Mouse (Mus musculus) left cerebral cortex, adult 9 months (tissue): Measurements from ENCODE around the gene Fcna.

ENCODE experiments used
- DNase-seq, 2 experiments: peaks; one replicate each; pipeline ENCODE4 v3.0.0; 2022; ENCODE audit warnings: low spot score in 2 of 2

Gene Fcna

DNA sequence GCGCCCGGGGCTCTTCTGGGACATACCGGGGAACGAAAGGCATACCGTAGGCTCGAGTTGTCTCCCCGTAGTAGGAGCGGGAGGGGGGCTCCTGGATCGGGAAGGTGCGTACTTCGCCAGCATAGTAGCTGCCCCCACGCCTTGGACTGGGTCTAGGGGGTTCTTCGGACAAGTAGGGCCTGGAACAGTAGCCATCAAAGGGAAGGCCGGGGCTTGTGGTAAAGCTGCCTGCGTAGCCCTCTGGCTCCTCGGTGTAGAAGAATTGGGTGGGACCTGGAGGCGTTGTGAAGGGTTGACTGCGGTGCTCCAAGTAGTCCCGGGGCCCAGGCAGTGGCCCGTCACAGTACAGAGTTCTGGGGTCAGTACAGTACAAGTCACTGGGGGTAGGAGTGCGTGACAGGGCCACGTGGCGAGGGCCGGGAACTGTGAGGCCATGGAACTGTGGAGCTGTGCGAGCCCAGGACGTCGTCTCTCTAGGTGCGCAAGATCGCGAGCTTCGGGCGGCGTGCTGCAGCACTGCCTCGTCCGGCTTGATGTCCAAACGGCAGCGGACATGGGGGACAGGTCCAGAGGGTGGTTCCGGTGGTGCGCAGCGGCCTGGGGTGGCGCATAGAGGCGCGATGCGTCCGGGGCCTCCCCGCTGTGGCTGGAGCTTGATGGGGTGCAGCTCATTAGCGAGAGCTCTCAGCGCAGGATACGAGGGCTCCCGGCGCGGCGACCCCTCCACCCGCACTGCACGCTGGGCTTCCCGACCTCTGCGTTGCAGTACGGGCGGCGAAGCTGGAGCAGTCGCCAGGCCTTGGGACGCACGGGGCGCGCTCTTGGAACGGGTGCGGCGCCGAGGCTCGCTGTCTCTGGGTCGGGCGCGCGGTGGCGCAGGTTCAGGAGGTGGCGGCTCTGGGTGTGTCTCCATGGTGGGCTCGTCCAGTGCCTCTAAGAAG, 48.8 kb downstream of the Fcna start:
- DNase-seq: no peak

DNA sequence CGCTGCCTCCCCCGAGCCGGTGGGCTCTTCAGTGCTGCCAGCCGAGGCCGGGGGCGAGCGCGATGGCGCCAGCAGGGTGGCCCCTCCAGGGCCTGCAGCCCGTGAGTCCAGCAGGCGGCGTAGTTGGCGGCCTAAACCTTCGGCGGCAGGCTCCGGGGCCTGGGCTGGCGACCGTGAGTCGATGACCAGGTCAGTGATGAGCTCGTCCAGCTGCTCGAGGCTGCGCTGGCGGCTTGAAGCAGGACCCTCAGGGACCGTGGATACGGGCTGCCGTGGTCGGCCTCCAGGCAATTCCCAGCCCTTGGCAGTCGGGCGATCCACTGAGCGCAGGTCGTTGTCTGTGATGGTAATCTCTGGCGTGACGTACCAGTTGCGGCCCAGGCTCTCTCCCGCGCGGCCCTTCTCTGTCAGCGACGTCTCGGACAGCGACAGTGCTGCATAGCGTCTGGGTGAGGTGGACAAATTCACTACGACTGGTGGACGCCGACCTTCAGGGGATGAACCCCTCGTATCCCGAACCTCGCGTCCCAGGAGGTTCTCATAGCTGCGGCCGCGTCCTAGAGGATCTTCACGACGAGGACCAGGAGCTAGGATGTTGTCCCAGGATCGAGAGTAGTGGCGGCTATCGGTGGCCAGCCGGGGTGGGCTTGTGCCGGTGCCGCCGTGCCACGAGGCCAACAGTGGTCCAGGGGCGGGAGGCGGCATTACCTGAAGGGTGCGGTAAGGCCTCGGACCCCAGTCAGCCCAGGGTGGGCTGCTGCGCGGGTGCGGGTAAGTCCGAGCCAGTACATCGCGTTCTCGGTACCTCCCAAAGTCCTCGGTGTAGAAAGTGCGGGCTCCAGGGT, 49.7 kb downstream of the Fcna start:
- DNase-seq: no peak

DNA sequence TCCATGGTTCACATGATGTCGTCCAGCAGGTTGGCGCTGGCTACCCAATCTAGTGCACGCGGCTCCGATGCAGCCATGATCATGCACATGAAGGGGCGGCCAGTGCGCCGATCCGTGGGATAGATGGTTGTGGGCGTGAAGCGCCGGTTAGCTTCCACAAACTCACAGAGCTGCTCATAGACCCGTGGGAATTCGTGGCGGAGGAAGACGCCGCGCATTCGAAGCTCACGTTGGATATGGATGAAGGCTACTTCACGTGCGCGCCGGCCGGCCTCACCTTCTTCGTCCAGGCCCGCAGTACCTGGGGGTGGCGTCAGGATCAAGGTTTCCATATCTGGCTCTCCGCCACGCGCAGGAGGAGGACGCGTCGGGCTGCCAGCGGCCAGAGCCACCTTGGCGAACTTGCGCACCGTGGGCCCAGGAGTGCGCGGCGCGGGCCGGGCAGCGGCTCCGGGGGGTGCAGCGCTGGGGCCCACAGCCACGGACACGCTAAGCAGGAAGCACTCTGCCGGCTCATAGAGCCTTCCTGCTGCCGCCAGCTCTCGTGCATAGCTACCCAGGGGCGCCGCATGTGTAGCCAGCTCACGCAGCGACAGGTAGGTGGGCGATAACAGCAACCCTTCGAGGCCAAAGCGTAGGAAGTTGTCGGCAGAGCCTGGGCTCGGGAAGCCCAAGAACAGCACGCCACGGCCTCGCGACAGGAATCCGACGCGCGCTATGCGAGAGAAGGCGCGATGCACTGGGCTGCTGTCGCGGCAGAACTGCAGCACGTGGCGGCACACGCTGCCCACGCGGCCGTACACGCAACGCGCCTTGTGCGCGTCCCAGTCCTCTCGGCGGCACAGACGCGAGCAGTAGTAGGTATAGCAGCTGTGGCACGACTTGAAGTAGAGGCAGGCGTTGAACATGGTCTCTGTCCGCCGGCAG, 50.6 kb downstream of the Fcna start:
- no peak for DNase-seq

GRCm38 (mm10) chr2:25576028-25576850, 51.6 kb downstream of the Fcna start:
- peak in 1 of 2 experiments; percentile 64 for DNase-seq

GRCm38 (mm10) chr2:25575432-25576027, 52.3 kb downstream of the Fcna start:
- DNase-seq: peak in 1 of 2 experiments; percentile 59
